Mouse (Mus musculus) liver, embryonic 14.5 days (tissue): Measurements from ENCODE around the gene Dcdc2a. TPM values are rescaled to one million over a fixed set of nuclear protein-coding genes. Genes with fewer than 3 reads are reported as not detected.
A peak's percentile ranks its signal among the peaks of the same experiment; 100 is the strongest.

Experiments
- ATAC-seq: fragments of 200-750 bp; cut with Nextera tagmentation; 2 replicates; pipeline ENCODE4 v1.8.0; 2017; ENCODE audit warnings: moderate number of reproducible peaks, mild to moderate bottlenecking, moderate library complexity; ENCODE audit not compliant: insufficient read depth
- DNase-seq, 3 experiments: peaks; one replicate each; pipeline ENCODE4 v3.0.0-alpha.2; 2012 to 2013; ENCODE audit warnings: low read depth in 3 of 3, low spot score in 3 of 3
- H3K27ac ChIP-seq: fragments of 300-500 bp; sonication (generic); 2 replicates; pipeline ENCODE4 v1.5.1; 2014; ENCODE audit warnings: moderate library complexity, mild to moderate bottlenecking, control low read depth, inconsistent platforms
- H3K27me3 ChIP-seq: fragments of 300-500 bp; sonication (generic); 2 replicates; pipeline ENCODE4 v1.6.1; 2014; ENCODE audit warnings: mild to moderate bottlenecking, low read length, moderate library complexity; ENCODE audit not compliant: control insufficient read depth, insufficient read depth
- H3K36me3 ChIP-seq: fragments of 300-500 bp; sonication (generic); replicated peaks from 2 replicates; pipeline ENCODE4 v1.6.1; 2014; ENCODE audit warnings: low read depth; ENCODE audit not compliant: control insufficient read depth, insufficient read depth
- H3K4me1 ChIP-seq, 2 experiments: fragments of 200-500 bp in 1 of 2; fragments of 300-500 bp in 1 of 2; sonication (generic) in 1 of 2; replicated peaks; 2 replicates each; pipeline ENCODE4 v1.6.1; 2012 to 2014; ENCODE audit warnings: antibody characterized with exemption in 1 of 2, inconsistent platforms in 1 of 2, low read length in 1 of 2; ENCODE audit not compliant: control insufficient read depth in 2 of 2, insufficient read depth in 2 of 2
- H3K4me2 ChIP-seq: fragments of 300-500 bp; sonication (generic); 2 replicates; pipeline ENCODE4 v1.6.1; 2014; ENCODE audit warnings: low read depth, mild to moderate bottlenecking, control low read depth, moderate library complexity
- H3K4me3 ChIP-seq, 2 experiments: fragments of 200-500 bp in 1 of 2; fragments of 300-500 bp in 1 of 2; sonication (generic) in 1 of 2; 2 replicates each; pipeline ENCODE4 v1.5.1; 2012 to 2014; ENCODE audit warnings: low read depth in 2 of 2, low read length in 2 of 2, mild to moderate bottlenecking in 2 of 2, control low read depth in 1 of 2, inconsistent platforms in 1 of 2, moderate library complexity in 1 of 2; ENCODE audit not compliant: insufficient read depth in 1 of 2
- H3K9ac ChIP-seq: fragments of 300-500 bp; sonication (generic); replicated peaks from 2 replicates; pipeline ENCODE4 v1.6.1; 2014; ENCODE audit warnings: mild to moderate bottlenecking, control low read depth, moderate library complexity
- H3K9me3 ChIP-seq: fragments of 300-500 bp; sonication (generic); 2 replicates; pipeline ENCODE4 v1.6.1; 2016; ENCODE audit warnings: low read length, mixed read lengths; ENCODE audit not compliant: control insufficient read depth
- CTCF ChIP-seq: IDR thresholded peaks from 2 replicates; pipeline ENCODE4 v1.5.1; 2016; ENCODE audit warnings: antibody characterized with exemption, low read depth, control low read depth
- EP300 ChIP-seq: IDR thresholded peaks from 2 replicates; pipeline ENCODE4 v1.6.1; 2016; ENCODE audit warnings: antibody characterized with exemption, low read depth
- WGBS: fragments of 180-500 bp; shearing (Covaris S2); extraction: QIAGEN DNeasy Blood & Tissue Kit; methylation state at CpG from one replicate; pipeline ENCODE4 v1.1.7; 2014; ENCODE audit not compliant: insufficient replicate concordance; 5-methylcytosine and 5-hydroxymethylcytosine counted together
- polyA plus RNA-seq, 2 experiments: library from polyadenylated mRNA; depleted of rRNA in 1 of 2; stranded (reverse) in 1 of 2; unstranded in 1 of 2; fragments of >200 nt; fragmentation: Nextera tagmentation in 1 of 2; extraction: Ambion mirVana in 1 of 2; gene quantifications; 2 replicates each; pipeline versions ENCODE4 v1.2.1 to v1.2.3; 2012 to 2014

Gene Dcdc2a
- polyA plus RNA-seq, 2 experiments: 0.08 to 0.27 TPM

DNA sequence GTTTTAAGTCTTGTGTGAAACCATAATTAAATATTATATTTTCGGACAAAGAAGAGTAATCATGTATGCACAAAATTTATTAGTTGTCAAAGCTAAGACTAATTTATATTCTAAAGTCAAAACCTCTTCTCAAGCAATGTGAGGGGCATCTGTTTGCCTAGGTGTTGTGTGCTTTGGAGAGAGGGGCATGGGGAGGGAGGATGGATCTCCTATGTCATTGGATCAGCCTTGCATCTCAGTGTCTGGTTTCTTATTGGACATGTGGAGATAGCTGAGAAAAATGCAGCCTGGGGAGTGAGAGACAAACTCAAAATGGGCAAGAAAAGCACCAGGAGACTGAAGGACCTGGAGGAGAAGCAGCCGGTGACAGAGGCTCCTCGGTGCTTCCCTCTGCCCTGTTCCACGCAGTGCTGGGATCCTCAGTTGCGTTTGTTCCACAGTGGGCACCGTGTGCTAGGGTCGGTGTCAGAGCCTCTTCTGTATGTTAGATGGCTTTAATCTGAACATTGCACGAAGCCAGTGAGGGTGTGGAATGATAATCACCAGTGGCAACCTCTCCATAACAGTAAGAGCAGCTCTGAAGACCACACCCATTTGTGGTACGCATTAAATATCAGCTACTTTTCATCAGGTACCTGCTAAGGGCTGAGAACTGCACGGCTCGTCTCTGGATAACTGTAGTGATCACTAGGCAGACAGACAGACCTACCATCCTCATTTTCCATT is 133.8 kb downstream of the Dcdc2a start:
- H3K4me1 ChIP-seq: peaks cover 14 to 19% of the 10 kb centered on the region in 2 experiments
- WGBS: 36% methylated on average over 11 of the region's 11 CpGs
- H3K27ac ChIP-seq: peak overlapping the region; percentile 78
- H3K4me2 ChIP-seq: peak overlapping the region; percentile 57
- peak; percentile 74 to 79 (median 76) for DNase-seq
- no peaks in the 10 kb centered on the region for H3K36me3 ChIP-seq
- no peak overlapping the region; a peak in 1 of 4 replicates for H3K4me3 ChIP-seq
- peak; percentile 96 for ATAC-seq
- TF ChIP-seq CTCF (no peak), EP300 (peak; percentile 81)
- no peak overlapping the region for H3K9ac ChIP-seq
- H3K27me3 ChIP-seq: no peaks in the 10 kb centered on the region
- no peaks in the 10 kb centered on the region for H3K9me3 ChIP-seq

GRCm38 (mm10) chr13:25190218-25190617 is 134.4 kb downstream of the Dcdc2a start:
- H3K9me3 ChIP-seq: no peaks in the 10 kb centered on the region
- H3K4me1 ChIP-seq: peaks cover 14 to 19% of the 10 kb centered on the region in 2 experiments
- 0 out of 2 replicates have a peak overlapping the region, but pooled peaks have one; percentile 13 for H3K27ac ChIP-seq
- WGBS: 32% methylated on average over 3 of the region's 3 CpGs
- ATAC-seq (peak; percentile 56; the same call in 1 of the 2 replicates), DNase-seq (no peak)
- peak overlapping the region; percentile 57 for H3K4me2 ChIP-seq
- TF ChIP-seq EP300 (no peak), CTCF (no peak)
- H3K9ac ChIP-seq: no peak overlapping the region
- no peaks in the 10 kb centered on the region for H3K36me3 ChIP-seq
- H3K4me3 ChIP-seq: no peak overlapping the region
- H3K27me3 ChIP-seq: no peaks in the 10 kb centered on the region

- no peak for TF ChIP-seq CTCF
- TF ChIP-seq EP300: no peak
- Histone ChIP-seq H3K27me3 (no peaks in the 10 kb centered on the region), H3K4me3 (no peak overlapping the region), H3K4me2 (no peak overlapping the region), H3K27ac (no peak overlapping the region), H3K9me3 (no peaks in the 10 kb centered on the region), H3K36me3 (no peaks in the 10 kb centered on the region), H3K4me1 (peaks cover 0 to 5% of the 10 kb centered on the region in 2 experiments; a peak in 2 of 4 replicates), H3K9ac (no peak overlapping the region)
- DNase-seq: no peak
- 69% methylated on average over 10 of the region's 10 CpGs for WGBS
- no peak for ATAC-seq
These were observed 139.9 kb downstream of the Dcdc2a start for GRCm38 (mm10) chr13:25195706-25196105.

GRCm38 (mm10) chr13:25199916-25200315 is 144.1 kb downstream of the Dcdc2a start:
- Histone ChIP-seq H3K36me3 (no peaks in the 10 kb centered on the region), H3K4me2 (no peak overlapping the region), H3K9ac (no peak overlapping the region), H3K4me3 (no peak overlapping the region), H3K9me3 (no peaks in the 10 kb centered on the region), H3K4me1 (no peaks in the 10 kb centered on the region), H3K27me3 (no peaks in the 10 kb centered on the region), H3K27ac (no peak overlapping the region)
- 23% methylated on average over 3 of the region's 3 CpGs for WGBS
- DNase-seq (no peak), ATAC-seq (no peak)
- TF ChIP-seq CTCF (no peak), EP300 (no peak)

GRCm38 (mm10) chr13:25206950-25207349 is 151.1 kb downstream of the Dcdc2a start:
- H3K9ac ChIP-seq: no peak overlapping the region
- H3K9me3 ChIP-seq: no peaks in the 10 kb centered on the region
- WGBS: 65% methylated on average over 5 of the region's 5 CpGs
- no peak for TF ChIP-seq EP300
- TF ChIP-seq CTCF: no peak
- no peak for DNase-seq
- no peaks in the 10 kb centered on the region for H3K4me1 ChIP-seq
- H3K4me3 ChIP-seq: no peak overlapping the region
- no peak overlapping the region for H3K27ac ChIP-seq
- H3K36me3 ChIP-seq: no peaks in the 10 kb centered on the region
- H3K4me2 ChIP-seq: no peak overlapping the region
- no peak for ATAC-seq
- no peaks in the 10 kb centered on the region for H3K27me3 ChIP-seq
